12 mouse cellular contexts compared by ENCODE assay signal in the genomic region with DNA sequence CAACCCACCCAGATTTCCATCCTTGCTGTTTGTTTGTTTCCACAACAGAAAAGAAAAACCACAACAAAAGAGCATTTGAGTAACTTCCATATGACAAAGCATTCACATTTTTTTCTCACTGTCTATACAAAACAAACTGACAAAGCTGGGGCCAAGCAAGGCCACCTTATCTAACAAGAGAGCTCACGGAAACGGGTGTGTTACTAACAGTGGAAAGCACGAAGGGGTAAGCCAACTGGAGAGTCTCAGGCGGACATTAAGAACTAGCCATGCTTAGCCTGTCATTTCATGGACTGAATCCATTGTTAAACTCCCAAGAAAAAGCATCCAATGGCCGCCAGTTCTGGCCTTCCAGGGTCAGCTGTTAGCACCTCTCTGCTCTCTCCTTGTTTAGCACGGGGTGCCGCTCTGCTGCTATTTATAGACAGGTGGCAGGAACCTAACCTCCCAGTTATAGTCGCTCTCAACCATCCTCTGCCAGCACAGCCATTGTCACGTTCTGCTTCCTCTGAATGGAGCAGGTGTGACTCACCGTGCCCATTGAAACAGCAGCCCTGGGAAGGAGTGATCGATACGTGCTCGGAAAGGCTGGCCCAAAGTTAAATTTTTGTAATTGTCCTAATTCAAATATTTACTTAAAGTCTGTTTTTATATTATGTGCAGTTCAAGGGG. TPM values are rescaled to one million over a fixed set of nuclear protein-coding genes. Genes with fewer than 3 reads are reported as not detected.
DNase-seq lines count a peak whose midpoint lies in the region; ATAC-seq and TF ChIP-seq lines count a peak whose summit lies in the region.
"Had no signal": no experiment of that assay in that cellular context is flagged by ENCODE, and none has a peak within 500 bp of the region (broad histone marks: within the 10 kb centered on the region; RNA-seq: fewer than 3 reads in every experiment).

No protein-coding gene starts in this region.

- TF ChIP-seq CTCF in kidney, postnatal 0 days (IDR thresholded peaks at IDR 0.05; ENCODE audit: low read depth): peak; percentile 29; the same call in 1 of the 2 replicates

- H3K9me3 ChIP-seq in kidney, postnatal 0 days (replicated peaks; ENCODE audit: low read length): no peaks in the 10 kb centered on the region
- H3K9me3 ChIP-seq in intestine, embryonic 14.5 days (ENCODE audit: control insufficient read depth, low read length): 0 out of 2 replicates have a peak, but pooled peaks cover 5% of the 10 kb centered on the region

- ATAC-seq in kidney, postnatal 0 days (replicated peaks; ENCODE audit: low FRiP score, low read depth): peak; percentile 52; the same call in 1 of the 2 replicates
- peak; percentile 61; the same call in 1 of the 2 replicates for ATAC-seq in intestine, embryonic 14.5 days (replicated peaks; ENCODE audit: low FRiP score, low TSS enrichment, low read depth)
- ATAC-seq in activated CD4-positive, CD25-positive, alpha-beta regulatory T cell, adult 4 months: no peak

- H3K4me1 ChIP-seq in kidney, postnatal 0 days (replicated peaks; ENCODE audit: insufficient read depth, low read length): no peaks in the 10 kb centered on the region; the same call in 1 of the 2 replicates
- 0 out of 2 replicates have a peak, but pooled peaks cover 5% of the 10 kb centered on the region for H3K4me1 ChIP-seq in intestine, embryonic 14.5 days (replicated peaks; ENCODE audit: control insufficient read depth, insufficient read depth, low read length)

- H3K4me2 ChIP-seq in kidney, postnatal 0 days (ENCODE audit: low read length): no peak overlapping the region
- H3K4me2 ChIP-seq in intestine, embryonic 14.5 days (ENCODE audit: low read length): no peak overlapping the region

- WGBS in kidney, postnatal 0 days: 28% methylated on average over 13 of the region's 13 CpGs
- 45% methylated on average over 13 of the region's 13 CpGs for WGBS in intestine, embryonic 14.5 days

- DNase-seq in kidney, postnatal 0 days (ENCODE audit: low spot score): peak; percentile 22
- DNase-seq in kidney, postnatal 25 days: no peak
- peak; percentile 65 to 79 for DNase-seq in heart, adult 18-20 months
- DNase-seq in intestine, embryonic 14.5 days (ENCODE audit: low spot score): no peak
- DNase-seq in lung, postnatal 25 days (ENCODE audit: low spot score): peak; percentile 17
- no peak for DNase-seq in neural tube, embryonic 10.5 days (ENCODE audit: extremely low spot score, low spot score)
- no peak for DNase-seq in right cerebral cortex, postnatal 10 days (ENCODE audit: low spot score in 2 of 2)
- DNase-seq: adrenal gland, adult 8-10 months; right cerebral cortex, adult 18-20 months had no signal

- no peaks in the 10 kb centered on the region for H3K36me3 ChIP-seq in kidney, postnatal 0 days (ENCODE audit: insufficient read depth, low read length)
- no peaks in the 10 kb centered on the region for H3K36me3 ChIP-seq in intestine, embryonic 14.5 days (ENCODE audit: control insufficient read depth, insufficient read depth, low read length)

- H3K4me3 ChIP-seq in kidney, postnatal 0 days (replicated peaks; ENCODE audit: low read depth, low read length): no peak overlapping the region
- no peak overlapping the region for H3K4me3 ChIP-seq in intestine, embryonic 14.5 days (ENCODE audit: low read depth, low read length)

- no peak overlapping the region for H3K9ac ChIP-seq in kidney, postnatal 0 days (ENCODE audit: low read depth, low read length)
- no peak overlapping the region for H3K9ac ChIP-seq in intestine, embryonic 14.5 days (ENCODE audit: low read length)

- H3K27me3 ChIP-seq in kidney, postnatal 0 days (ENCODE audit: insufficient read depth, low read length): no peaks in the 10 kb centered on the region
- H3K27me3 ChIP-seq in intestine, embryonic 14.5 days (replicated peaks; ENCODE audit: control insufficient read depth, insufficient read depth, low read length): no peaks in the 10 kb centered on the region

- no peak overlapping the region for H3K27ac ChIP-seq in kidney, postnatal 0 days
- 0 out of 2 replicates have a peak overlapping the region, but pooled peaks have one; percentile 22 for H3K27ac ChIP-seq in intestine, embryonic 14.5 days (ENCODE audit: low read depth)

RNA-seq across cellular contexts. Expression of a gene that starts 8.6 kb away (rescaled TPM):
- 0.28 and 0.33 TPM in 2 replicates for polyA plus RNA-seq in kidney, postnatal 0 days (2015; fragmentation: Nextera tagmentation; extraction: Ambion mirVana)
- under 1 TPM in 1 of 2 experiments, not detected in 1; 0.85 TPM for total RNA-seq in heart, adult 18-20 months (2021)
- polyA plus RNA-seq in intestine, embryonic 14.5 days (2014; fragmentation: Nextera tagmentation; extraction: Ambion mirVana): not detected in 2 replicates
- polyA plus RNA-seq in activated CD4-positive, CD25-positive, alpha-beta regulatory T cell, adult 4 months (2017; shearing (Covaris generic)): not detected
- total RNA-seq: adrenal gland, adult 8-10 months; megakaryocyte, adult 5-6 weeks had no signal
- polyA plus RNA-seq: embryonic facial prominence, embryonic 11.5 days had no signal

RNA-seq across cellular contexts. Expression of a gene that starts 33.7 kb away (rescaled TPM):
- polyA plus RNA-seq in kidney, postnatal 0 days (2015; fragmentation: Nextera tagmentation; extraction: Ambion mirVana): 4.9 and 5.0 TPM in 2 replicates
- 10 to 100 TPM in 1 of 2 experiments, 1 to 10 TPM in 1; 8.0 to 11.8 TPM for total RNA-seq in heart, adult 18-20 months (2021)
- polyA plus RNA-seq in intestine, embryonic 14.5 days (2014; fragmentation: Nextera tagmentation; extraction: Ambion mirVana): 7.9 and 8.2 TPM in 2 replicates
- polyA plus RNA-seq in activated CD4-positive, CD25-positive, alpha-beta regulatory T cell, adult 4 months (2017; shearing (Covaris generic)): under 1 TPM; 0.11 to 0.25 TPM

Comparison
In these comparisons a context has a peak if more than half of its experiments do, and no peak if none do; other contexts are left out.
1. DNase-seq: peak in kidney, postnatal 0 days (single experiment), heart, adult 18-20 months (2 of 2) and lung, postnatal 25 days (single experiment); none in kidney, postnatal 25 days (0 of 2), intestine, embryonic 14.5 days (single experiment), neural tube, embryonic 10.5 days (single experiment) and right cerebral cortex, postnatal 10 days (0 of 2).